Mouse (Mus musculus): ENCODE measurements at regions not wholly inside any gene's neighbourhood (a gene's known extent, or its start where the extent isn't known, plus 50 kb on each side); places are given as distances from the start of the nearest gene placed in this dataset.

DNA sequence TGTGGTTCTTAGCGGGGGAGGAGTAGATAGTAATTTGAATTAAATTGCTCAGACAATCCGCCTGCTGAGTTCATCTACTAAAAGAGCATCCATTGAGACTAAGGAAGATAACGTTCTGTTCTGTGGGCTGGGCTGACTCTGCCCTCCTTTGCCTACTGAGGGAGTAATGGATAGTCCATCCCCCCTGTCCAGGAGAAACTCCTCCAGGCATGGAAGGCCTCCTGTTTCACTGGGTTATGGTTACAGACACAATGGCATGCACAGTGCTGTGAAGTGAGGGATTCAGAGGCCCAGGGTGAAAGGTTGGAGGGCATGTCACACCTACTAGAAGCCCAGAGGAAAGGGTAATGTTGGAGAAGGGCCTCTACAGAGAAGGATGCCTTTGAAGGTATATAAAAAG, 287.2 kb upstream of the Xrcc4 start:
- Histone ChIP-seq H3K27me3 (ENCODE audit: control insufficient read depth, insufficient read depth, low read length, poor library complexity, severe bottlenecking) (no peaks in the 10 kb centered on the region), H3K36me3 (ENCODE audit: control insufficient read depth, insufficient read depth, low read length, poor library complexity, severe bottlenecking) (no peaks in the 10 kb centered on the region)
- DNase-seq (ENCODE audit: low read depth, low spot score) = no peak

DNA sequence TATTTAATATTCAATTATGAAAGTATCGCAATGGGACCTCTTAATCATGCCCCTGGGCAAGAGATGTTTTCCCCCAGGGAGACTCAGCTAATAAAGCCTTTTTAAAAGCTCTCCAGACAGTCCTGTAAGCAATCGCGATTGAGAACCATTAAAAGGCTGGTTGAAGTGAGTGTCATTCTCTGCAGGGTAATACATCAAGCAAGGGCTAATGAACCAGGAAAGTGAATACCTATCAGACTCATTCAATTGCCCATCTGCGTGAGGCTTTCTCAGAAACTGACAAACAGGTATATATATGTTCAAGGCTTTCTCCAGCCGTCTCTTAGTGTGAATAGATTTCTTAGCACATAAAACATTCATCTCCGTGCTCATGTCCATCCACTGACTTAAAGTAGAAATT, 286.8 kb upstream of the Xrcc4 start:
- no peaks in the 10 kb centered on the region for H3K27me3 ChIP-seq (ENCODE audit: control insufficient read depth, insufficient read depth, low read length, poor library complexity, severe bottlenecking)
- no peaks in the 10 kb centered on the region for H3K36me3 ChIP-seq (ENCODE audit: control insufficient read depth, insufficient read depth, low read length, poor library complexity, severe bottlenecking)
- no peak for DNase-seq (ENCODE audit: low read depth, low spot score)

DNA sequence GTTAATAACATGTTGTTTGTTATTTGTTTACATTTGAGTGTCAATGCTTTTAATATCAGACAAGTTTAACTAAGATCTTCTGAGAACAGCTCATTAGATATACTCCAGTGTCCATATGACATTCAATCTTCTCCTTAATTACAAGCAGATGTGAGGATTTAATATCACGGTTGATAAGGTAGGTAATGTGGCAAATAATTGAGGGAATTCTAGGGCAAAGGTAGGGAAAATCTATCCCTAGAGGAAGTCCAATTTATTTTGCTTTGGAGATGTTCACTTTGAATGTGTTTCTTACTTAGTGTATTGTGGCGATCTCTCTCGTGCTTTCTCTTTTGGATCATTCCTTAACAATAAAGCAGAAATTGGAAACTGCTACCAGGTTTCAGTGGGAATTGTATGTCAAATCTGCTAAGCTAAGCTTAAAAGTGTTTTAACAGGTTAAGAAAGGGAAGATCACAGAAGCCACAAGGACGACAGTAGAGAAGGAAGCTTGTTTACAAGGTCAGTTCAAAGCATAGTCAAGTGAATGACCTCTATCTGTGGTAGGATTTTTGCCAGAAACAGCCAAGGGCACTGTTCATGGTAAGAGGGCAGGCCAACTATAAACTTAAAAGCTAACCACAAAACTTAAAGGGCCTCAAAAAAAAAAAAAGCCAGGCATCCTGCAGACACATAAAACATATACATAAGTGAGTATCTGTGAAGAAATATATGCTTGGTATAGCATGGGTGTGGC, 282.2 kb upstream of the Xrcc4 start:
- no peak for DNase-seq (ENCODE audit: low read depth, low spot score)
- H3K27me3 ChIP-seq (ENCODE audit: control insufficient read depth, insufficient read depth, low read length, poor library complexity, severe bottlenecking) = no peaks in the 10 kb centered on the region
- H3K36me3 ChIP-seq (ENCODE audit: control insufficient read depth, insufficient read depth, low read length, poor library complexity, severe bottlenecking) = no peaks in the 10 kb centered on the region

DNA sequence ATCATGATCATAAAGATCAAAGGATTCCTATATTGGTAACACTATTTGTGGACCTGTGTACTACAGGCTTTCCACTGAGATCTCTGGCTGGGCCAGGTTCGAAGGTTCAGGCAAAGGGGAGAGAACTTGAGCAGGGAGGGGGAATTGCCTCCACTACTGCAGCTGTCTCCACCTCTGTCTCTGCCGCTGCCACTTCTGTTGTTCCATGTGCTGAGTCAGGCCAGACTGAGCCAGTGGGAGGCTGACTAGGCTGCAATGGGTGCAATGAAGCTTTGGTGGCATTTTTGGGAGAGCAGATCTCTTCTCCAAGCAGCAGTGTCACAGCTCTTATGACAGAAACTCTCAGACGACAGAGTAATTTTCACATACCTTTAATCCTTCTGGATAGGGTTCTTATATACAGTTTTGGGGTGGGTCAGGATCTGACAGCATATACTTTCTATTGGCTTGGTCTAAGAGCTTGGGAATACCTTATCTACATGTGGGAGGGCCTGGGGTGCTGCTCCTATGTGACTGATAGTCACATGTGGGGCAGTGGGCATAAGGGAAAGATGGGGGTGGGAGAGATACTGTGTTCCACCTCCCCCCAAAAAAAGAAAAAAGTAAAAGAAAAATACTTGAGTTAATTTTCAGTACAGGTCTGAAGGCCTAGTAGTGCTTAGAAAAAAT, 281.5 kb upstream of the Xrcc4 start:
- no peak for DNase-seq (ENCODE audit: low read depth, low spot score)

DNA sequence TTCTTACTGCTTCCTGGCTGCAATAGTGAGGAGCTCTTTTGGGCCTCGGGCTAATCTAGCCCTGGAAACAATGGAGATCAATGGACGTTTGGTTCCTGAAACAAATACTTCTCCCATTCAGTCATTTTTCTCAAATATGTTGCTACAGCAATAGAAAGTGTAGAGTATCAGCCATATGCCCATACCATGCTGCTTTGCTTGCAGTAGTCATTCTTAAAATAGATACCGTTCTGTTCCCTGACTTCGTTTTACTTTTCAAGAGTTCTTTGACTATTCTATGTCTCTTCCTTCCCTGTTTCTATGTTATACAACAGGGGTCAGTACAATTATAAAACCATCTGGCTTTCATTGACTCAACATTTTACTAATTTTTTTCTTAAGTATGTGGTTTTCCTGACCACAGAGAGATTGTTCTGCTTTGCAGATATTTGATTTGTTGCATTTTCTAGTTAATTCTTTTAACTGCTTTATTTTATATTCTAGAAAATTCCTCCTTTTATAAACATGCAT, 275.2 kb upstream of the Xrcc4 start:
- DNase-seq (ENCODE audit: low read depth, low spot score) = no peak
- Histone ChIP-seq H3K27me3 (ENCODE audit: control insufficient read depth, insufficient read depth, low read length, poor library complexity, severe bottlenecking) (no peaks in the 10 kb centered on the region), H3K36me3 (ENCODE audit: control insufficient read depth, insufficient read depth, low read length, poor library complexity, severe bottlenecking) (no peaks in the 10 kb centered on the region)

More for the DNA sequence above, 281.5 kb upstream of the Xrcc4 start:
- Histone ChIP-seq H3K36me3 (ENCODE audit: control insufficient read depth, insufficient read depth, low read length, poor library complexity, severe bottlenecking) (no peaks in the 10 kb centered on the region), H3K27me3 (ENCODE audit: control insufficient read depth, insufficient read depth, low read length, poor library complexity, severe bottlenecking) (no peaks in the 10 kb centered on the region)

DNA sequence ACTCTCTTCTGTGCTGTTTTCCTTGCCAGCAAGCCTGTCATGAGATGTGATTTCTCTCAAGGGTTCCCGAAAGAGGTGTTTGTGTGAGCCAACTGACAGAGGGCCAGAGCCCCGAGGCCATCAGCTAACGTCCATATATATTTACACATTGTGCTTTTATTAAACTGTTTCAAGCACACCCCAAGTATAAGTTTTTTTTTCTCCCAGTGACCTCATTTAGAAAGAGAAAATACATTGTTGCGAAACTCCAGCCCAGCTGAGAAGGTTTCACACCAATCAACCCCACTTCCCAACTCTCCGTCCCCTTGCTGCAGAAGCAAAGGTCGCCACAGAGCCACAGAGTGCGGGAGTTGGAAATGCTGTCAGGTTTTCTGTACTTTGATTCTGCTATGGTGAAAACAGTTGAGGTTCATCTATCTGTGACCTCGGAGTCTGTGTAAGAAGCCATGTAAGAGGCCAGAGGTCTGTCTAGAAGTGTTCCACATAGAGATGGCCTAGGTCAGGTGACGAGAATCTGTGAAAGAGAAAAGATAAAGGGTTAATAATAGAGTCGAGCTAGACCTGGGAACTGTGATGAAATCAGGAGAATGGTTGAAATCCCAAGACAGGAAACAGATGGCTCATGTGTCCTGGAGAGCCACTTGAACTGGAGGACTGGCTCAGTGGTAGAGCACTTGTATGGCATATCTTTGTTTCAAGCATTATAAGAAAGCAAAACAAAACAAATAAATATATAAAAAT, 270.6 kb upstream of the Xrcc4 start:
- Histone ChIP-seq H3K27me3 (ENCODE audit: control insufficient read depth, insufficient read depth, low read length, poor library complexity, severe bottlenecking) (no peaks in the 10 kb centered on the region), H3K36me3 (ENCODE audit: control insufficient read depth, insufficient read depth, low read length, poor library complexity, severe bottlenecking) (no peaks in the 10 kb centered on the region)
- DNase-seq (ENCODE audit: low read depth, low spot score) = no peak

DNA sequence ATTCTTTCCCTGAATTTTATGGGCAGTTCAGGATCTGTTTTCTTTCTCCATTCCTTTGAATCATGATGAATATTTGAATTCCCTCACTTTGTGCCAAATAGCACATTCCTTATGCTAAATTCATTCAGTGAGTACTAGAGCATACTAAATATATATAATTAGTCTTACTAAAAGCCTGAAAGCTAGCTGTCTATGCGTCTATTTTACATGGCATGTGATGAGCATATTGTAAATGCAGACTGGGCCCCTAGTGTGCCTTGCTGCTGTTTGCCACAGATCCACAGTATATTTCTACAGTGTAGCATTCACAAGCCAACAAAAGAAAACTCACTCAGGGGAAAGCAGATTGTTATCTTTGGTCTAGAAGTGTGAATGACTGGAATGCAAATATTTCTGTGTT, 268.7 kb upstream of the Xrcc4 start:
- DNase-seq (ENCODE audit: low read depth, low spot score) = no peak
- Histone ChIP-seq H3K36me3 (ENCODE audit: control insufficient read depth, insufficient read depth, low read length, poor library complexity, severe bottlenecking) (no peaks in the 10 kb centered on the region), H3K27me3 (ENCODE audit: control insufficient read depth, insufficient read depth, low read length, poor library complexity, severe bottlenecking) (no peaks in the 10 kb centered on the region)

DNA sequence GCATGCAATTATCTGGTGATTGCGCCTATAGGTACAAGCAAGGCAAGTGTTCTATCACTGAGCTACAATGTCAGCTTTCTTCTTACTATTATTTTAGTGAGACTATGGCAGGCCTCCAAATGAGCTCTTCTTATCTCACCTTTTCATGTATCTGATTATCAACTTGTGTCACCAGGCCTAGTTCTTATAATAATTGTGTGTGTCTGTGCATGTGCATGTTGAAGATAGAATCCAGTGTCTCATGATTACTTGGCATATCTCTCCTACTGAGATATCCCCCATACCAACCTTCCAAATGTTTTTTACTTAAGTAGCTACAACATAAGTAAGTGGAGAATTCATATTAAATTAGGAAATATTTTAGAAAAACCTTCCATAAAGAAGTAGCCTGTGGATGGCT, 266.2 kb upstream of the Xrcc4 start:
- Histone ChIP-seq H3K27me3 (ENCODE audit: control insufficient read depth, insufficient read depth, low read length, poor library complexity, severe bottlenecking) (no peaks in the 10 kb centered on the region), H3K36me3 (ENCODE audit: control insufficient read depth, insufficient read depth, low read length, poor library complexity, severe bottlenecking) (no peaks in the 10 kb centered on the region)
- no peak for DNase-seq (ENCODE audit: low read depth, low spot score)

DNA sequence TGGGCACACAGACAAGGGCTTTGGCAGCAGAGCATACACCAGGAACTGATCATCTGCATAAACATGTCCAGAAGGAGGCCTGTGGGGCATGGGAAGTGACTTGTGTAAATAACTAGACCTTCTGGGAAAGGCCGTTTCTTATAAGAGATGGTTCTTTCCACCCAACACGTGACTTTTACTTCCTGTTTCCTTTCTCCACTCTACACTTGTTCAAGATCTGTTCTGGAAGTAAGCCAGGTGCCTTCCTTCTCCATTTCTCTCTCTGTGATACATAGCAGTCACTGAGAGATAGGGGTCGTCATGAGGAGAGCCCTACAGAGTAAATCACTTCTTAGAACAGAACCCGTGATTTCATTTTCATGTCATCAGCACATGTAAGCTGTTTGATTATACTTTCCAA, 253.4 kb upstream of the Xrcc4 start:
- no peak for DNase-seq (ENCODE audit: low read depth, low spot score)
- Histone ChIP-seq H3K36me3 (ENCODE audit: control insufficient read depth, insufficient read depth, low read length, poor library complexity, severe bottlenecking) (no peaks in the 10 kb centered on the region), H3K27me3 (ENCODE audit: control insufficient read depth, insufficient read depth, low read length, poor library complexity, severe bottlenecking) (no peaks in the 10 kb centered on the region)

DNA sequence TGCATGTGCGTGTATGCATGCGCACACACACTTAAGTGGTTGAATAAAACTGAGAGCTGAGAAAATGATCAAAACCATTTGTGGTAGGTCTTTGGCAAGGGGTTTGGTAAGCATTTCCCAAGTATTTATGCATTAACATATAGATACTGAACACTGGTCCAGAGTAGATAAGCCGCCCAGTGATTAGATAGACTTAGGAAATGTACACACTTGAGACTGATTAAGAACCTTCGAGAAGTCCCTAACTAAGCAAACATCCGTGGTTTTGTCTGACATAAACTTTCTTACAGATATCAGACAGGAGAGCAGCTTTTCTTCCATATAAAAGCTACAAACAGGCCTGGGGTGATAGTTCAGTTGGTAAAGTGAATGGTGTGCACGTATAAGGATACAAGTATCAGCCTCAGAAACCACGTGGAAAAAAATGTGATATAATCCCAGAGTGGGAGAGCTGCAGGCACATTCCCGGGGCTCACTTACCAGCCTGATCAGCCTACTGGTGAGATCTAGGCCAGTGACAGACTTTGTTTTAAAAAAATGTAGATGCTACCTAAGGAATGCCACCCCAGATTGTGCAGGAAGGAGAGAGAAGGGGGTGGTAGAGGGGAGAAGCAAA, 252.3 kb upstream of the Xrcc4 start:
- DNase-seq (ENCODE audit: low read depth, low spot score) = no peak
- H3K27me3 ChIP-seq (ENCODE audit: control insufficient read depth, insufficient read depth, low read length, poor library complexity, severe bottlenecking) = no peaks in the 10 kb centered on the region
- no peaks in the 10 kb centered on the region for H3K36me3 ChIP-seq (ENCODE audit: control insufficient read depth, insufficient read depth, low read length, poor library complexity, severe bottlenecking)

DNA sequence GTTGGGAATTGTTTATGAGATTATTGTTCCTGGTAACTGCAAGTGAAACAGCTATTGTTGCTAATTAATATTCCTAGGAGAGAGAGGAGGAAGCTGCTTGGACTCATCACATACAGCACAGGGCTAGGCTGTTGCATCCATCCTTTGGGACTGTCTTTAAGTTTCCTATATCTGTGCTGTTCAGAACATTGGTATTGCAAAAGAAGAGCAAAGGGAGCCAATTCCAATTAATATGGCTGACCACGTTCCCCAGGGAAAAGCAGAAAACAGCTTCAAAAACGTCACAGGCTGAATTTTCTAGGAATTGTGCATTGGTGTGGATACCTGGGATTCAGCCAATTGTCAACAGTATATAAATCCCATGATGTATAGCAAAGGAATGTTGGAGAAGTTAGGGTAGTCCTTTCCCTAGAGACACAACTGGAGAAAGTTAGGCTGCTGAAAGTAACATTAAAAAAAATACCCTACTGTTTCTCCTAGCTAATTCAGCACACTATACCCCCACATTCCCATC, 251.3 kb upstream of the Xrcc4 start:
- H3K36me3 ChIP-seq (ENCODE audit: control insufficient read depth, insufficient read depth, low read length, poor library complexity, severe bottlenecking) = no peaks in the 10 kb centered on the region
- no peaks in the 10 kb centered on the region for H3K27me3 ChIP-seq (ENCODE audit: control insufficient read depth, insufficient read depth, low read length, poor library complexity, severe bottlenecking)
- no peak for DNase-seq (ENCODE audit: low read depth, low spot score)

DNA sequence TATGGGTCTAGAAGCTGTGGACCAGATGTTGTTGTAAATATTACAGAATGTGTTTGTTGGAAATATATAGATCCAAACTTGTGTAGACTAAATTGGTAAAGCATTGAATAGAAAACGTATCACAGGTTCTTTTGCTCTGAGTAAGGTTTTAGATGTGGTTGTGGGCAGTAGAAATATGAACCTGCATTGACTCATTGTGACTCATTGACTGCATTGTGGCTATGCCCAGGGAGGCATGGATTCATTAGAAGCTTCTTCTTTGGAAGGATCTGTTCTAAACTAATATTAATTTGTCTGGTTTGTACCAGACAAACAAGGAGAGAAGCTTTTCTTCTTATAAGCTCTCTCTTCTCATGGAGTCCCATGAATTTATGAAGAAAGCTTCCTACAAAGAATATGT, 248.2 kb upstream of the Xrcc4 start:
- H3K27me3 ChIP-seq (ENCODE audit: control insufficient read depth, insufficient read depth, low read length, poor library complexity, severe bottlenecking) = no peaks in the 10 kb centered on the region
- H3K36me3 ChIP-seq (ENCODE audit: control insufficient read depth, insufficient read depth, low read length, poor library complexity, severe bottlenecking) = no peaks in the 10 kb centered on the region
- no peak for DNase-seq (ENCODE audit: low read depth, low spot score)

DNA sequence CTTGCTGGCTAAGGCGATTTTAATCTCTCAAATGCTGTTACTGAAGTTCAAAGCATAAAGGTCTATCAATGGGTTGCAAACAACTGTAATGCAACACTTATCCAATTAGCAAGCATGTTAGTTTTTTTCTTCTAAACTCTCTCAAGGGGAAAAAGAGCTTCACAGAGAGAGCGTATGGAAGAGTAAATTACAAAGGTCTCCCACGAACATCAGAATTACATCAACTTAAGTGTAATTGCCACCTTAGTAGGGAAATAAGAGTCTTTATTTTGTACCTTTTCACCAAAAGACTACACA, 246.3 kb upstream of the Xrcc4 start:
- Histone ChIP-seq H3K27me3 (ENCODE audit: control insufficient read depth, insufficient read depth, low read length, poor library complexity, severe bottlenecking) (no peaks in the 10 kb centered on the region), H3K36me3 (ENCODE audit: control insufficient read depth, insufficient read depth, low read length, poor library complexity, severe bottlenecking) (no peaks in the 10 kb centered on the region)
- DNase-seq (ENCODE audit: low read depth, low spot score) = no peak

DNA sequence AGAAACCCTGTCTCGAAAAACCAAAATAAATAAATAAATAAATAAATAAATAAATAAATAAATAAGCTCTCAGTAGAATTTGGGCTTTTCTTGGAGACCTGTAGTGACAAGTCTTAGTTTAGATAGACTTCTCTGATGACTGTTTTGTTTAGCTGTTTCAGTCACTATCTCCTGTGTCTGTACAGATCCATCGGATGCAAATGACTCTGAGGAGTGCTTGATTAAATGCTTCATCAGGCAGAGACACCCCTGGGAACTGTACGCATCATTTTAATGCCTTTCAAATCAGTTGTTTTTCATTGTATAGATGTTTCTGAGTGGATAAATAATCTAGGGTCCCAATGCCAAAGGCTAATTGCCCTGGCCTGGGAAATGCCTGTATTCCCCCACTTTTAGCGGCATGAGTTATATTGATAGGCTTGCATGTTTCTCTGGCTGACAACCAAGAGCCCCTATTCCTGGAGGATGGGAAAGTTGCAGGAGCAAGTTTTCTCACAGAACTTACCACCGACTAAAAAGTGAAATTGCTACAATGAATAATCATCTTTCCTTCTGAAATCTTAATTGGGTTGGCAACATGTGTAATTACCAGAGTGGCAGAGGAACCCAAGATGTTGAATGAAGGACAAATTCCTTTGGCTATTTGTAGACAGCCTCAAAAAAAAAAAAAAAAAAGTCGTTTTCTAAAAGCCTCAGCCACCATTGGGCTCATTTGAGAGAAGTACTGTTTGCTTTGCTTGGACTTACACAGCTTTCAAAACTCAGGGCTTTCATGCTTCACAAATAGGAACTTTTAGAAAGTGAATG, 245.7 kb upstream of the Xrcc4 start:
- no peaks in the 10 kb centered on the region for H3K27me3 ChIP-seq (ENCODE audit: control insufficient read depth, insufficient read depth, low read length, poor library complexity, severe bottlenecking)
- no peaks in the 10 kb centered on the region for H3K36me3 ChIP-seq (ENCODE audit: control insufficient read depth, insufficient read depth, low read length, poor library complexity, severe bottlenecking)
- DNase-seq (ENCODE audit: low read depth, low spot score) = no peak
